Mouse (Mus musculus) B cell, adult 67 days (primary cell): ENCODE results near the gene Sgcg. TPM values are rescaled to one million over a fixed set of nuclear protein-coding genes. Genes with fewer than 3 reads are reported as not detected.

ENCODE experiments used
- total RNA-seq, 2 experiments: library from RNA; stranded (reverse); gene quantifications; 4 replicates each; pipeline ENCODE4 v1.2.4; 2023

Gene Sgcg
- total RNA-seq, result not detected

DNA sequence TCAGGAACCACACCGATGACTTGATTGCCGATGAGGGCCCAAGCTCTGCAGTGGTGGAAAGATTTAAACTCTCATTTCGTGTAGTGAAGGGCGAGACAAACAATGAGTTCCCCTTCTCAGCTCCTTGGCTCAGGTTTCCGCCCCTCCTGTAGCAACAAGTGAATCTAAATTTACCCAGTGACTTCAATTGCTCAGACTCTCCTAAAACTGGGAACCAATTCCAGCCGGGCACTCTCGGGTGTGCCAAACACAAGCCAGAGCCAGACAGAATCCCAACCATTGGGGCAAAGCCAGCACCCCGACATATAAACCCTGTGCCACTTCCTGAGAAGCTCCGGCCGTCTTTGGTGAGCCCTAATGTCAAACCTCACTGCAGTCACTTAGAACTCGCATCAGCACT lies at the start of gene Sgcg:
Gene Sgcg (minus strand): TSS at position 139 of the 400 bp plus-strand sequence.

Other genes starting within 250 kb of the Sgcg start
- 1 to 10 TPM in 1 of 2 experiments, under 1 TPM in 1; 0.90 to 2.3 TPM for gene Tnfrsf19, start 212.0 kb downstream of the Sgcg start, total RNA-seq
- 10 to 100 TPM; 22.8 to 24.1 TPM for gene Sacs, start 120.0 kb downstream of the Sgcg start, total RNA-seq
- 1 to 10 TPM; 1.0 TPM for gene Arl11, start 51.3 kb upstream of the Sgcg start, total RNA-seq
- gene Ebpl, start 101.9 kb upstream of the Sgcg start, total RNA-seq, result 1 to 10 TPM; 4.3 to 4.6 TPM
- gene Kpna3, start 181.4 kb upstream of the Sgcg start, total RNA-seq, result 10 to 100 TPM; 31.2 to 31.6 TPM